Mouse (Mus musculus) thymus, adult 2 months (tissue): Measurements from ENCODE around the gene Olfml2a.

Experiments used
- CTCF ChIP-seq: fragments of 200-500 bp; IDR thresholded peaks from 2 replicates; pipeline ENCODE4 v1.5.1; 2012; ENCODE audit warnings: mild to moderate bottlenecking, control low read depth, low read length, moderate library complexity, borderline replicate concordance; ENCODE audit not compliant: control insufficient read depth, poor library complexity, insufficient read depth; ENCODE audit errors: extremely low read depth
- POLR2A ChIP-seq: fragments of 200-500 bp; IDR thresholded peaks from 2 replicates; pipeline ENCODE4 v1.6.1; 2012; ENCODE audit warnings: mild to moderate bottlenecking, low read length, control low read depth, moderate library complexity; ENCODE audit not compliant: control insufficient read depth, poor library complexity, insufficient read depth; ENCODE audit errors: extremely low read depth

GRCm38 (mm10) chr2:38947566-38947965 is 15.8 kb downstream of the Olfml2a start:
- TF ChIP-seq POLR2A (no peak), CTCF (no peak)
